Mouse (Mus musculus): ENCODE data around the gene Klra3.
"Not testable (repeated sequence)": the region's sequence is repeated elsewhere in the genome, so short reads cannot be mapped to it uniquely, and the experiment has no call there.

Klra3 gene

DNA sequence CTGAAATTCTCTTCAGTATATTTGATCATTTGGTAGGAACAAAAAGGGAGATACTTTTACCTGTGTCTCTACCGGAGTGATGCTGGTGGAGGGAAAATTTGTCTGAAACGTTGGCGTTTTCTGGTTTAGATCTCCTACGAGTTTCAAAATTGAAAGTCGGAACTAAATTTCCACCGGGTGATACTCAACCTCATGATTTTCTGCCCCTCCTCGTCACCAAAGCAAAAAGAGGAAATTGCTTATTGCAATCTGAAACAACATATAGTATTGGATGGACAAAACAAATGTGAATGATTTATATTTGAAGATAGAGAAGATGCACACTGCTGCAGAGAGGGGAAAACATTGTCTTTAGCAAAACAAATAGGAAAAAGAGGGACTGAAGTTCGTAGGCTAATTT lies at the start of gene Klra3:
Gene Klra3, minus strand, starts transcription at position 164 of the 400 bp plus-strand sequence.
- no peak for DNase-seq (ENCODE audit: low spot score)

DNA sequence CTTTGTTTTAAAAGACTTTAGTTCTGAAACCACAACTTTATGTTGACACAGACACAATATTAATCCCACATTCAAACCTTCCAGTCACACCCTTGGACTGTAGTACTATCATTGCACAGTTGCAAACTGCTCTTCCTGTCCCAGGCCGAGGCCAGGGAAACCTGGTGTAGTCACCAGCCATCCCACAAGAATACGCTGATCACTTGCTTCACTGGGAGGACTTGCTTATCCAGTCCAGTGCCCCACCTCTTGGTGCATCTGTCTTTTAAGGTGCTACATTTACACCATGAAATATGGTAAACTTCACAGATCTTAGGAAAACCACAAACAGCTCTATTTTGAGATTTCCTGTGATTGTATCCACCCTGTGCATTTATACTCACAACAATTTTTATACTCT lies 49.4 kb upstream of the Klra3 start, which contains the start of gene Klra1:
Gene Klra1, minus strand, starts transcription at position 125 of the 400 bp plus-strand sequence.
- no peak for DNase-seq (ENCODE audit: low spot score)

DNA sequence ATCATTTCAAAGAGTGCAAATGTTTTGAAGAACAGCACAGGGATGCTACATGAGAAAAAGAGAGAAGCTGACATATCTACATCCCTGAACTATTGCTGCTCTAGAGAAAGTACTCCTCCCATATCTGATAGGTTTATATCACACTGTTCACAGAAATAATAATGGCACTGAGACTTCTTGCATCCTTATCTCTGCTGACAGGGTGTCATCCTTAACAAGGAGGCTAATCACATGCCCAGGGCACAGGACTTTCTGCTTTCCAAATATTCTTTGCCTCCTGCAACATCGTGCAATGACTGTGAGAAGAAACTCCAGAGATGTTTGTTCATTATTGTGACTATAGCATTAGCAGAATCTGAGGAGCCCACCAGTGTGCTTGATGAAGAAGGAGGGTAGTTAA lies 48.4 kb upstream of the Klra3 start:
- DNase-seq (ENCODE audit: low spot score) = no peak

GRCm38 (mm10) chr6:130382375-130382774 lies 45.0 kb upstream of the Klra3 start:
- no peak for DNase-seq (ENCODE audit: low spot score)

- not testable (repeated sequence) for DNase-seq (ENCODE audit: low spot score)
These were observed 8.0 kb upstream of the Klra3 start for GRCm38 (mm10) chr6:130345381-130345780.

GRCm38 (mm10) chr6:130341973-130342372 lies 4.6 kb upstream of the Klra3 start:
- not testable (repeated sequence) for DNase-seq (ENCODE audit: low spot score)

DNA sequence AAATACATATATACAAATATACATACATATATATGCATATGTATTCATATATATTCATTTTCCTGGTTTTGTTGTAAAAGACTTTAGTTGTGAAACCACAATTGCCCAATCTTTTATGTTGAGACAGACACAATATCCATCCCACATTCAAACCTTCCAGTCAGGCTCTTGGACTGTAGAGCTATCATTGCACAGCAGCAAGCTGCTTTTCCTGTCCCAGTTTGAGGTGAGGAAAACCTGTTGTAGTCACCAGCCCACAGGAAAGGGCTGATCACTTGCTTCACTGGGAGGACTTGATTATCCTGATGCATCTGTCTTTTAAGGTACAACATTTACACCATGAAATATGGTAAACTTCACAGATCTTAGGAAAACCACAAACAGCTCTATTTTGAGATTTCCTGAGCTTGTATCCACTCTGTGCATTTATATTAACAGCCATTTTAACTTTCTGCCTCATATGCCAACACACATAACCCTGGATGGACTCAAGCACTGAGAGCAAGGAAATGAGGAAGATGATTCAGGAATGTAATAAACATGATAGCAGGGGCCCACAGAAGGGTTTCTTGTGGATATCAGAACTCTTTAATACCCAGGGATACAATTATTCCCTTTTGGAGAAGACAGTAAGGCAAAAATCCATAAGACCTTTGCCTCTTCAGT lies 49.3 kb downstream of the Klra3 start:
- DNase-seq (ENCODE audit: low spot score) = no peak

GRCm38 (mm10) chr6:130281828-130282227 lies 55.5 kb downstream of the Klra3 start, which contains the start of gene Klra10:
Klra10 (minus strand) TSS chr6:130281928.
- not testable (repeated sequence) for DNase-seq (ENCODE audit: low spot score)
